Mouse (Mus musculus): ENCODE data around the gene Aldh3b1.
A peak's percentile ranks its signal among the peaks of the same experiment; 100 is the strongest.

Gene Aldh3b1

DNA sequence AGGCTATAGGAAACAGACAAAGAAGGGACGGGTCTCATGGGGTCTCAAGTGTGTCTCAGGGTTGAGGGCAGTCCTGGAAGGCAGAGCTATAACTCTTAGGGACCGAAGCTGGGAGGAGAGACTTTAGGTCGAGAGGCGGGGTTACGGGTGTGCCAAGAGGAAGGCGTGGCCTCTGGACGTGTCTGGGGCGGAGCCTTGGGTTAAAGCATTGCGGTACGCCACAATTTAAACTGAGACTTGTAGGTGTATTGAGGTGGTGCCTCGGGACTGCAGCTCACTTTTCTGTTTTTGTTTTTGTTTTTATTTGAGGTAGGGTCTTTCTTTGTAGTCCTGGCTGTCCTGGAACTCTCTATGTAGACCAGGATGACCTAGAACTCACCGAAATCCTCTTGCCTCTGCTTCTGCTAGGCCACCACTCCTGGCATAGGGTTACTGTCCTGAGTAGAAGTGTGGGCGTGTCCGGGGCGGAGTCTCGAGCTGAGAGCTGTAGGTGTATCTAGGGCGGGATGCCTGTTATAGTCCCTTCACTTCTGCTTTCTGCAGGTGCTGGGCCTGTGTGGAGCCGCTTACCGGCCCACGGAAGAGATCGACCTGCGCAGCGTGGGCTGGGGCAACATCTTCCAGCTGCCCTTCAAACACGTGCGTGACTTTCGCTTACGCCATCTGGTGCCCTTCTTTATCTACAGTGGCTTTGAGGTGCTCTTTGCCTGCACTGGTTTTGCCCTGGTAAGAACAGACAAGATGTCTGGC, 13.6 kb upstream of the Aldh3b1 start:
- DNase-seq (ENCODE audit: low spot score) = no peak

GRCm38 (mm10) chr19:3942315-3942714, 12.7 kb upstream of the Aldh3b1 start:
- DNase-seq (ENCODE audit: low spot score) = no peak

- no peak for DNase-seq (ENCODE audit: low spot score)
Observed at GRCm38 (mm10) chr19:3935896-3936850, 6.6 kb upstream of the Aldh3b1 start.

- DNase-seq (ENCODE audit: low spot score) = no peak
Observed at GRCm38 (mm10) chr19:3935032-3935895, 5.7 kb upstream of the Aldh3b1 start, which contains the start of gene Unc93b1. Gene Unc93b1 (plus strand): TSS chr19:3935186.

DNA sequence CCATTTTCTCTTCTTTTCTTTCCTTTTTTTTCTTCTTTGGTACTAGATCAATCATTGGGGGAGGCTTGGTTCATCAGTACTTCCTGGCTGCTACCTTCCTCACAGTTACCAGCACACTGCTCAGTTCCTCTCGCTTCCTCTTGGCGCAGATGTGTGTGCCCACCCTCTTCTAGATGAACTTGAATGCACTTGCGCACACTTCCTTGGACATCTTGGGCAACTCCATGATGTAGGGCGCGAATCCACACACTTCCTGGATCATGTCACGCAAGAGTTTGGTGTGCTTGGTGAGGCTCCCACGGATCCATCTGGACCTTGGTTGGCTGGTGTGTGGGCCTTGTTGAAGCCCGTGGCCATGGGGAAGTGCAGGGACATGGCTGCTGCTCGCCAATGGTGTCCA, 2.1 kb upstream of the Aldh3b1 start:
- DNase-seq (ENCODE audit: low spot score) = no peak

GRCm38 (mm10) chr19:3930262-3931057, 852 bp upstream of the Aldh3b1 start:
- no peak for DNase-seq (ENCODE audit: low spot score)

DNA sequence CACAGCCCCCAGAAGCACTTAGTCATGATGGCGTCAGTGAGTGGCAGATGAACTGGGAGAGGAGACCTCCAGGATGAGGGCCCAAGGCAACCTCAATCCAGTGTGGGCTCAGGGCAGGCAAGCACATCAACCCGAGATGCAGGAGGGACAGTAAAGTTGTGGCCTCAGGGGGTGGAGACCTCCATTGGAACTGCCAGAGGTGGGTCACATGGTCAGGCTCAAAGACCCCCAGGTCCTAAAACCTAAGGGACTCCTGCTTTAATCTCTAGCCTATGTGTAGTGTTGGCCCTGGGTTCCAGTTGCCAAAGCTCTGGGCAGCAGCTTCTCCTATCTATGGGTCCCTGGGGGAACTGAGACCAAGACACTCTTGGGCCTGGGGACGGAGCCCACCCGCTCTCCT, 829 bp downstream of the Aldh3b1 start:
- no peak for DNase-seq (ENCODE audit: low spot score)

DNA sequence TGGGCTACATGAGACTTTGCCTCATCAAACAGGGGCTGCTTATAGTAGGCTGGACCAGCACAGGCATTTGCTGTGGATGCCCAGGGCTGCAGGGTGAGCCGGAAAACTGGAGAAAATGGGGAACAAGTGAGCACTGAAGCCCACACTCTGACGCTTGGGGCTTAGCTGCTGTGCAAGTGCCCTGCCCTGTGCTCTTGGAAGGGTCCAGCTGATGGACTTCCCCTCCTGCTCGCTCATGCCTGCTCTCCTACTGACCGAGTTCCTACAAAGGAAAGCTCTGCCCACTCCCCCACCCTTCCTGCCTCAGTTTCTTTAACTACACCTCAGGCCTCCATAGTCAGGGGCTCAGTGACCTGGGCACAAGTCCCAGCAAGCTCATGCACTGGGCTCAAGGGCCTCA, 1.6 kb downstream of the Aldh3b1 start:
- no peak for DNase-seq (ENCODE audit: low spot score)

GRCm38 (mm10) chr19:3926685-3927084, 2.9 kb downstream of the Aldh3b1 start:
- no peak for DNase-seq (ENCODE audit: low spot score)

DNA sequence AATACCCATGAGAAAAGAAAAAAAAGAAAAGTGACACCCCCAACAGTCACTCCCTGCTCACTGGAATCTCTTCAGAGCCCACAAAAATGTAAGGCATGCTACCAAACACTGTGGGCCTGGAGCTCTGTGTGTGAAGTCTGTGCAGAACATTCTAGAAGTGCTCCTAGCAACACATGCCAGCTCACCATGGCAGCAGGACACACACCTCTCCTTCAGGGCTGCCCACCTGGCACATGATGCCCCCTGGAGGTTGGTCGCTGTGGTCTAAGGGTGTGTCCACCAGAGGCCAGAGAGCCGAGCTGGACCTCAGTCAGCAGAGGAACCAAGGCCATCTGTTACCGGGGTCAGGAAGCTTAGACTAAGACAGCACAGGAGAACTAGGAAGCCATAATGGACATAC, 3.3 kb downstream of the Aldh3b1 start:
- DNase-seq (ENCODE audit: low spot score) = no peak

- DNase-seq (ENCODE audit: low spot score) = no peak
Observed at GRCm38 (mm10) chr19:3925859-3926258, 3.7 kb downstream of the Aldh3b1 start.

- DNase-seq (ENCODE audit: low spot score) = no peak
Observed at GRCm38 (mm10) chr19:3924868-3925267, 4.7 kb downstream of the Aldh3b1 start.

GRCm38 (mm10) chr19:3924190-3924589, 5.4 kb downstream of the Aldh3b1 start:
- DNase-seq (ENCODE audit: low spot score) = no peak

DNA sequence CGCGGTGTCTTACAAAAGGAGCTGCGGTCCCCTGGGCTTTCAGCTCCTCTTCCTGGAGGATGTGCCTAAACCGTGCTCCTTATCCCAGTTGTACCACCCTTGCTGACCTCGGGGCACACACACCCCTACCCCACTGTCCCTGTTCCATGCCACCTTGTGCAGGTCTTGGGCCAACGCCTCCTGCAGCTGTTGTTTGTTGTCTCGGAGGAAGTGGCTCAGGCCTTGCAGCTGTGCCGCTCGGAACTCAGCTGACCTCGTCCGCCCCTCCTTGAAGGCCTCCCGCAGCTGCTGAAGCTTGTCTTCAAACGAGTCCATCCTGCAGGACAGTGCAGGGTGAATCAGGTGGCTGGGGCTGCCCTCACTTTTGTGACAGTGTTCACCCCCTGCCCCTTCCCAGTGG, 6.0 kb downstream of the Aldh3b1 start:
- DNase-seq (ENCODE audit: low spot score) = no peak

- no peak for DNase-seq (ENCODE audit: low spot score)
Observed at GRCm38 (mm10) chr19:3922661-3923371, 6.8 kb downstream of the Aldh3b1 start.

GRCm38 (mm10) chr19:3919928-3920327, 9.7 kb downstream of the Aldh3b1 start:
- no peak for DNase-seq (ENCODE audit: low spot score)

- DNase-seq (ENCODE audit: low spot score) = no peak
Observed at GRCm38 (mm10) chr19:3916727-3917126, 12.9 kb downstream of the Aldh3b1 start.

DNA sequence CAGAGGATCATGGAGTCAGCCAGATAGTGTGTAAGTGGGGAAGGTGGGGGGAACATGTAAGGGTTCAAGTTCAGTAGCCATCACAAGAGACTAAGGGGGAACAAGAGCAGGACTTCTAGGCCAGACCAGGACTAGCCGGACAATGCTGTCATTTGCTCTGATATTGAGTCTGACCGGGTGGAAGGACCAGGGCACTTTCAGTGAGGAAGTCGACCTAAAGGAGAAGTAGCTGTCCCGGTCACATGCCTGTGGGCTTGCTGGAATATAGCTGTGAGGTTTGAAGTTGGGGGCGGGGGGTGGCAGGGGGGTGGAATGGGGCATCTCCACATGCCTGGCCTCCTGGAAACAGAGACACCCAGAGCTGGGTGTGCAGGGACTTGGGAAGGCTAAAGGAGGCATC, 15.1 kb downstream of the Aldh3b1 start:
- DNase-seq (ENCODE audit: low spot score) = no peak

- no peak for DNase-seq (ENCODE audit: low spot score)
Observed at GRCm38 (mm10) chr19:3913692-3914091, 15.9 kb downstream of the Aldh3b1 start.

- DNase-seq (ENCODE audit: low spot score) = peak; percentile 42
Observed at GRCm38 (mm10) chr19:3912337-3913204, 17.0 kb downstream of the Aldh3b1 start, which contains the start of gene Ndufs8. Gene Ndufs8 (minus strand): TSS chr19:3912774.
